Mouse (Mus musculus) liver, embryonic 11.5 days (tissue): ENCODE measurements at regions not wholly inside any gene's neighbourhood (a gene's known extent, or its start where the extent isn't known, plus 50 kb on each side); places are given as distances from the start of the nearest gene placed in this dataset.

Source experiments
- ATAC-seq: fragments of 200-750 bp; cut with Nextera tagmentation; replicated peaks from 2 replicates; pipeline ENCODE4 v1.8.0; 2017; ENCODE audit warnings: moderate number of reproducible peaks, mild to moderate bottlenecking, moderate TSS enrichment, moderate library complexity; ENCODE audit not compliant: low FRiP score
- DNase-seq: peaks from one replicate; pipeline ENCODE4 v3.0.0-alpha.2; 2017; ENCODE audit warnings: low spot score
- H3K27ac ChIP-seq: fragments of 300-500 bp; sonication (generic); 2 replicates; pipeline ENCODE4 v1.5.1; 2014; ENCODE audit warnings: mild to moderate bottlenecking, low read depth, low read length, control low read depth
- H3K27me3 ChIP-seq: fragments of 300-500 bp; sonication (generic); replicated peaks from 2 replicates; pipeline ENCODE4 v1.6.1; 2014; ENCODE audit warnings: low read length, mixed read lengths; ENCODE audit not compliant: control insufficient read depth, insufficient read depth
- H3K36me3 ChIP-seq: fragments of 300-500 bp; sonication (generic); 2 replicates; pipeline ENCODE4 v1.6.1; 2014; ENCODE audit warnings: mild to moderate bottlenecking, low read length, moderate library complexity, mixed read lengths; ENCODE audit not compliant: control insufficient read depth, insufficient read depth
- H3K4me1 ChIP-seq: fragments of 300-500 bp; sonication (generic); replicated peaks from 2 replicates; pipeline ENCODE4 v1.6.1; 2014; ENCODE audit warnings: low read length, mixed read lengths; ENCODE audit not compliant: control insufficient read depth, insufficient read depth
- H3K4me2 ChIP-seq: fragments of 300-500 bp; sonication (generic); 2 replicates; pipeline ENCODE4 v1.6.1; 2014; ENCODE audit warnings: mild to moderate bottlenecking, control low read depth, moderate library complexity
- H3K4me3 ChIP-seq: fragments of 300-500 bp; sonication (generic); 2 replicates; pipeline ENCODE4 v1.5.1; 2014; ENCODE audit warnings: low read depth, low read length, control low read depth
- H3K9ac ChIP-seq: fragments of 300-500 bp; sonication (generic); 2 replicates; pipeline ENCODE4 v1.6.1; 2014; ENCODE audit warnings: low read depth, low read length, control low read depth
- H3K9me3 ChIP-seq: fragments of 300-500 bp; sonication (generic); 2 replicates; pipeline ENCODE4 v1.6.1; 2016; ENCODE audit warnings: low read length, inconsistent platforms, mixed read lengths; ENCODE audit not compliant: control insufficient read depth
- WGBS: fragments of 180-500 bp; shearing (Covaris S2); extraction: QIAGEN DNeasy Blood & Tissue Kit; methylation state at CpG from one replicate; pipeline ENCODE4 v1.1.7; 2014; 5-methylcytosine and 5-hydroxymethylcytosine counted together

- Histone ChIP-seq H3K4me1 (no peaks in the 10 kb centered on the region), H3K4me3 (no peak overlapping the region), H3K9ac (no peak overlapping the region), H3K36me3 (no peaks in the 10 kb centered on the region), H3K27me3 (no peaks in the 10 kb centered on the region), H3K4me2 (no peak overlapping the region), H3K27ac (no peak overlapping the region), H3K9me3 (no peaks in the 10 kb centered on the region)
- 74% methylated on average over 5 of the region's 5 CpGs for WGBS
- no peak for ATAC-seq
- no peak for DNase-seq
Observed at GRCm38 (mm10) chr15:5414401-5414800, 170.4 kb upstream of the Ptger4 start.

GRCm38 (mm10) chr15:5416031-5416430, 172.0 kb upstream of the Ptger4 start:
- H3K27me3 ChIP-seq: no peaks in the 10 kb centered on the region
- no peak overlapping the region for H3K4me3 ChIP-seq
- H3K9me3 ChIP-seq: no peaks in the 10 kb centered on the region
- WGBS: 80% methylated on average over 3 of the region's 3 CpGs
- no peak overlapping the region for H3K4me2 ChIP-seq
- no peak for DNase-seq
- H3K4me1 ChIP-seq: no peaks in the 10 kb centered on the region
- no peak for ATAC-seq
- no peak overlapping the region for H3K9ac ChIP-seq
- no peaks in the 10 kb centered on the region for H3K36me3 ChIP-seq
- no peak overlapping the region for H3K27ac ChIP-seq

GRCm38 (mm10) chr15:5426641-5427040, 182.7 kb upstream of the Ptger4 start:
- Histone ChIP-seq H3K27me3 (no peaks in the 10 kb centered on the region), H3K4me1 (no peaks in the 10 kb centered on the region), H3K9ac (no peak overlapping the region), H3K4me3 (no peak overlapping the region), H3K27ac (no peak overlapping the region), H3K36me3 (no peaks in the 10 kb centered on the region), H3K4me2 (no peak overlapping the region), H3K9me3 (no peaks in the 10 kb centered on the region)
- WGBS: 86% methylated on average over 3 of the region's 3 CpGs
- DNase-seq (no peak), ATAC-seq (no peak)

- no peaks in the 10 kb centered on the region for H3K36me3 ChIP-seq
- H3K9ac ChIP-seq: no peak overlapping the region
- no peak overlapping the region for H3K4me3 ChIP-seq
- H3K9me3 ChIP-seq: no peaks in the 10 kb centered on the region
- 81% methylated on average over 7 of the region's 7 CpGs for WGBS
- H3K27ac ChIP-seq: no peak overlapping the region
- ATAC-seq (no peak), DNase-seq (no peak)
- H3K4me1 ChIP-seq: no peaks in the 10 kb centered on the region
- no peak overlapping the region for H3K4me2 ChIP-seq
- H3K27me3 ChIP-seq: no peaks in the 10 kb centered on the region
Observed at GRCm38 (mm10) chr15:5427319-5428048, 183.5 kb upstream of the Ptger4 start.

GRCm38 (mm10) chr15:5432018-5432417, 188.0 kb upstream of the Ptger4 start:
- no peak overlapping the region for H3K4me3 ChIP-seq
- no peak for ATAC-seq
- H3K36me3 ChIP-seq: no peaks in the 10 kb centered on the region
- no peaks in the 10 kb centered on the region for H3K4me1 ChIP-seq
- no peaks in the 10 kb centered on the region for H3K27me3 ChIP-seq
- no peak for DNase-seq
- no peaks in the 10 kb centered on the region for H3K9me3 ChIP-seq
- no peak overlapping the region for H3K27ac ChIP-seq
- H3K9ac ChIP-seq: no peak overlapping the region
- WGBS: 70% methylated on average over 2 of the region's 2 CpGs
- no peak overlapping the region for H3K4me2 ChIP-seq

- Histone ChIP-seq H3K9ac (no peak overlapping the region), H3K9me3 (no peaks in the 10 kb centered on the region), H3K27ac (no peak overlapping the region), H3K4me2 (no peak overlapping the region), H3K4me1 (no peaks in the 10 kb centered on the region), H3K27me3 (no peaks in the 10 kb centered on the region), H3K4me3 (no peak overlapping the region), H3K36me3 (no peaks in the 10 kb centered on the region)
- WGBS: 69% methylated on average over 1 of the region's 1 CpGs
- ATAC-seq (no peak), DNase-seq (no peak)
Observed at GRCm38 (mm10) chr15:5437020-5437419, 193.0 kb upstream of the Ptger4 start.

- 62% methylated on average over 9 of the region's 9 CpGs for WGBS
- no peaks in the 10 kb centered on the region for H3K27me3 ChIP-seq
- no peaks in the 10 kb centered on the region for H3K4me1 ChIP-seq
- no peaks in the 10 kb centered on the region for H3K36me3 ChIP-seq
- ATAC-seq: no peak
- no peak overlapping the region for H3K9ac ChIP-seq
- H3K27ac ChIP-seq: no peak overlapping the region
- no peak overlapping the region for H3K4me3 ChIP-seq
- DNase-seq: no peak
- no peak overlapping the region for H3K4me2 ChIP-seq
- no peaks in the 10 kb centered on the region for H3K9me3 ChIP-seq
Observed at GRCm38 (mm10) chr15:5446040-5446755, 202.2 kb upstream of the Ptger4 start.

GRCm38 (mm10) chr15:5446756-5447314, 202.8 kb upstream of the Ptger4 start:
- WGBS: 59% methylated on average over 4 of the region's 4 CpGs

More at GRCm38 (mm10) chr15:5446756-5447314, 202.8 kb upstream of the Ptger4 start:
- Histone ChIP-seq H3K9ac (no peak overlapping the region), H3K36me3 (no peaks in the 10 kb centered on the region), H3K4me3 (no peak overlapping the region), H3K27ac (no peak overlapping the region), H3K4me2 (no peak overlapping the region), H3K4me1 (no peaks in the 10 kb centered on the region), H3K27me3 (no peaks in the 10 kb centered on the region), H3K9me3 (no peaks in the 10 kb centered on the region)
- no peak for DNase-seq
- ATAC-seq: no peak
